Mouse (Mus musculus) neural tube, embryonic 11.5 days (tissue): ENCODE data around the gene Galnt15. TPM values are rescaled to one million over a fixed set of nuclear protein-coding genes. Genes with fewer than 3 reads are reported as not detected.

Source experiments
- ATAC-seq: fragments of 200-750 bp; cut with Nextera tagmentation; 2 replicates; pipeline ENCODE4 v1.8.0; 2017; ENCODE audit warnings: moderate number of reproducible peaks, mild to moderate bottlenecking, moderate TSS enrichment, moderate library complexity; ENCODE audit not compliant: insufficient read depth, low FRiP score, low TSS enrichment
- DNase-seq: peaks from one replicate; pipeline ENCODE4 v3.0.0-alpha.2; 2015; ENCODE audit warnings: low spot score
- H3K27ac ChIP-seq: fragments of 300-500 bp; sonication (generic); 2 replicates; pipeline ENCODE4 v1.5.1; 2014; ENCODE audit warnings: low read depth, mild to moderate bottlenecking, low read length
- H3K27me3 ChIP-seq: fragments of 300-500 bp; sonication (generic); 2 replicates; pipeline ENCODE4 v1.6.1; 2014; ENCODE audit warnings: mild to moderate bottlenecking, low read length, mixed read lengths; ENCODE audit not compliant: control insufficient read depth, insufficient read depth
- H3K36me3 ChIP-seq: fragments of 300-500 bp; sonication (generic); 2 replicates; pipeline ENCODE4 v1.6.1; 2014; ENCODE audit warnings: mild to moderate bottlenecking, low read length, moderate library complexity, mixed read lengths; ENCODE audit not compliant: control insufficient read depth, insufficient read depth
- H3K4me1 ChIP-seq: fragments of 300-500 bp; sonication (generic); 2 replicates; pipeline ENCODE4 v1.6.1; 2014; ENCODE audit warnings: low read length, mixed read lengths; ENCODE audit not compliant: control insufficient read depth, insufficient read depth
- H3K4me2 ChIP-seq: fragments of 300-500 bp; sonication (generic); 2 replicates; pipeline ENCODE4 v1.6.1; 2014; ENCODE audit warnings: low read depth, mild to moderate bottlenecking, moderate library complexity
- H3K4me3 ChIP-seq: fragments of 300-500 bp; sonication (generic); 2 replicates; pipeline ENCODE4 v1.5.1; 2014; ENCODE audit warnings: low read depth, low read length
- H3K9ac ChIP-seq: fragments of 300-500 bp; sonication (generic); 2 replicates; pipeline ENCODE4 v1.6.1; 2014; ENCODE audit warnings: mild to moderate bottlenecking, low read length
- H3K9me3 ChIP-seq: fragments of 300-500 bp; sonication (generic); 2 replicates; pipeline ENCODE4 v1.6.1; 2016; ENCODE audit warnings: low read length; ENCODE audit not compliant: control insufficient read depth
- WGBS: fragments of 180-500 bp; shearing (Covaris S2); extraction: QIAGEN DNeasy Blood & Tissue Kit; methylation state at CpG from one replicate; pipeline ENCODE4 v1.1.7; 2014; 5-methylcytosine and 5-hydroxymethylcytosine counted together
- polyA plus RNA-seq: library from polyadenylated mRNA; unstranded; fragments of >200 nt; fragmentation: Nextera tagmentation; extraction: Ambion mirVana; gene quantifications from 2 replicates; pipeline ENCODE4 v1.2.1, GENCODE M21; 2014

Galnt15 gene
- polyA plus RNA-seq, 1 experiment from 2014 or later: 0.11 TPM

GRCm38 (mm10) chr14:32053895-32054294 lies 25.1 kb downstream of the Galnt15 start:
- DNase-seq (no peak), ATAC-seq (no peak)
- 80% methylated on average over 5 of the region's 5 CpGs for WGBS

GRCm38 (mm10) chr14:32054788-32055187 lies 26.0 kb downstream of the Galnt15 start:
- Histone ChIP-seq H3K9me3 (no peaks in the 10 kb centered on the region), H3K27me3 (no peaks in the 10 kb centered on the region), H3K36me3 (no peaks in the 10 kb centered on the region), H3K4me3 (no peak overlapping the region), H3K9ac (no peak overlapping the region), H3K27ac (no peak overlapping the region), H3K4me1 (no peaks in the 10 kb centered on the region), H3K4me2 (no peak overlapping the region)
- 71% methylated on average over 10 of the region's 10 CpGs for WGBS
- ATAC-seq (no peak), DNase-seq (no peak)

More at GRCm38 (mm10) chr14:32053895-32054294, 25.1 kb downstream of the Galnt15 start:
- no peak overlapping the region for H3K27ac ChIP-seq
- no peaks in the 10 kb centered on the region for H3K4me1 ChIP-seq
- H3K36me3 ChIP-seq: no peaks in the 10 kb centered on the region
- H3K27me3 ChIP-seq: no peaks in the 10 kb centered on the region
- H3K4me3 ChIP-seq: no peak overlapping the region
- H3K4me2 ChIP-seq: no peak overlapping the region
- H3K9me3 ChIP-seq: no peaks in the 10 kb centered on the region
- H3K9ac ChIP-seq: no peak overlapping the region

- Histone ChIP-seq H3K9me3 (no peaks in the 10 kb centered on the region), H3K4me3 (no peak overlapping the region), H3K36me3 (no peaks in the 10 kb centered on the region), H3K9ac (no peak overlapping the region), H3K27me3 (no peaks in the 10 kb centered on the region), H3K4me1 (no peaks in the 10 kb centered on the region), H3K27ac (no peak overlapping the region), H3K4me2 (no peak overlapping the region)
- no peak for DNase-seq
- no peak for ATAC-seq
- 88% methylated on average over 8 of the region's 8 CpGs for WGBS
Measured at GRCm38 (mm10) chr14:32055781-32056180, 27.0 kb downstream of the Galnt15 start.

- H3K27ac ChIP-seq: no peak overlapping the region
- WGBS: 93% methylated on average over 2 of the region's 2 CpGs
- H3K4me1 ChIP-seq: no peaks in the 10 kb centered on the region
- no peaks in the 10 kb centered on the region for H3K9me3 ChIP-seq
- no peaks in the 10 kb centered on the region for H3K27me3 ChIP-seq
- DNase-seq (no peak), ATAC-seq (no peak)
- H3K9ac ChIP-seq: no peak overlapping the region
- no peak overlapping the region for H3K4me2 ChIP-seq
- H3K36me3 ChIP-seq: no peaks in the 10 kb centered on the region
- H3K4me3 ChIP-seq: no peak overlapping the region
Measured at GRCm38 (mm10) chr14:32056675-32057074, 27.9 kb downstream of the Galnt15 start.

GRCm38 (mm10) chr14:32057664-32058063 lies 28.9 kb downstream of the Galnt15 start:
- no peaks in the 10 kb centered on the region for H3K4me1 ChIP-seq
- H3K27ac ChIP-seq: no peak overlapping the region
- 90% methylated on average over 4 of the region's 4 CpGs for WGBS
- H3K36me3 ChIP-seq: no peaks in the 10 kb centered on the region
- no peak overlapping the region for H3K9ac ChIP-seq
- DNase-seq (no peak), ATAC-seq (no peak)
- H3K4me3 ChIP-seq: no peak overlapping the region
- H3K4me2 ChIP-seq: no peak overlapping the region
- no peaks in the 10 kb centered on the region for H3K27me3 ChIP-seq
- H3K9me3 ChIP-seq: no peaks in the 10 kb centered on the region

- Histone ChIP-seq H3K4me2 (no peak overlapping the region), H3K4me3 (no peak overlapping the region), H3K36me3 (no peaks in the 10 kb centered on the region), H3K27me3 (no peaks in the 10 kb centered on the region), H3K27ac (no peak overlapping the region), H3K9ac (no peak overlapping the region), H3K9me3 (no peaks in the 10 kb centered on the region), H3K4me1 (no peaks in the 10 kb centered on the region)
- no peak for ATAC-seq
- DNase-seq: no peak
- WGBS: 90% methylated on average over 4 of the region's 4 CpGs
Measured at GRCm38 (mm10) chr14:32061398-32061797, 32.6 kb downstream of the Galnt15 start.

- H3K4me3 ChIP-seq: no peak overlapping the region
- H3K36me3 ChIP-seq: no peaks in the 10 kb centered on the region
- H3K27ac ChIP-seq: no peak overlapping the region
Measured at GRCm38 (mm10) chr14:32072807-32073206, 44.0 kb downstream of the Galnt15 start.

GRCm38 (mm10) chr14:32073211-32073685 lies 44.5 kb downstream of the Galnt15 start:
- no peak for DNase-seq
- Histone ChIP-seq H3K27me3 (no peaks in the 10 kb centered on the region), H3K4me1 (no peaks in the 10 kb centered on the region), H3K4me2 (no peak overlapping the region), H3K4me3 (no peak overlapping the region), H3K9me3 (no peaks in the 10 kb centered on the region), H3K27ac (no peak overlapping the region), H3K36me3 (no peaks in the 10 kb centered on the region), H3K9ac (no peak overlapping the region; the same call in 1 of the 2 replicates)
- WGBS: 81% methylated on average over 8 of the region's 8 CpGs
- no peak for ATAC-seq

More at GRCm38 (mm10) chr14:32072807-32073206, 44.0 kb downstream of the Galnt15 start:
- no peaks in the 10 kb centered on the region for H3K27me3 ChIP-seq
- no peaks in the 10 kb centered on the region for H3K4me1 ChIP-seq
- ATAC-seq (no peak), DNase-seq (no peak)
- H3K4me2 ChIP-seq: no peak overlapping the region
- H3K9ac ChIP-seq: no peak overlapping the region
- H3K9me3 ChIP-seq: no peaks in the 10 kb centered on the region

- H3K9me3 ChIP-seq: no peaks in the 10 kb centered on the region
- no peak overlapping the region for H3K27ac ChIP-seq
- no peaks in the 10 kb centered on the region for H3K36me3 ChIP-seq
- WGBS: 63% methylated on average over 7 of the region's 7 CpGs
- H3K9ac ChIP-seq: no peak overlapping the region
- no peak overlapping the region for H3K4me3 ChIP-seq
- H3K4me2 ChIP-seq: no peak overlapping the region
- H3K27me3 ChIP-seq: no peaks in the 10 kb centered on the region
- DNase-seq: no peak
- H3K4me1 ChIP-seq: no peaks in the 10 kb centered on the region
- ATAC-seq: no peak
Measured at GRCm38 (mm10) chr14:32073901-32074300, 45.1 kb downstream of the Galnt15 start.
